Mouse (Mus musculus) CH12.LX (cell line): Measurements from ENCODE around the gene Rbm4b. TPM values are rescaled to one million over a fixed set of nuclear protein-coding genes. Genes with fewer than 3 reads are reported as not detected.

Source experiments
- DNase-seq: peaks from one replicate; pipeline ENCODE4 v3.0.0-alpha.2; 2013; ENCODE audit errors: extremely low read depth
- H3K27ac ChIP-seq: 2 replicates; pipeline ENCODE4 v1.5.1; 2012; ENCODE audit warnings: low read depth, mild to moderate bottlenecking, control low read depth, moderate library complexity; ENCODE audit not compliant: insufficient read depth
- H3K27me3 ChIP-seq: replicated peaks from 2 replicates; pipeline ENCODE3; 2012; ENCODE audit warnings: inconsistent platforms
- H3K36me3 ChIP-seq, 2 experiments: replicated peaks in 1 of 2; 2 replicates each; pipeline versions ENCODE3 to v1.6.1; 2012; ENCODE audit warnings: inconsistent platforms in 1 of 2, low read length in 1 of 2, mild to moderate bottlenecking in 1 of 2, mixed read lengths in 1 of 2, moderate library complexity in 1 of 2; ENCODE audit not compliant: control insufficient read depth in 1 of 2, insufficient read depth in 1 of 2
- H3K4me1 ChIP-seq, 2 experiments: 2 replicates each; pipeline ENCODE4 v1.6.1; 2012; ENCODE audit warnings: inconsistent platforms in 1 of 2, moderate library complexity in 1 of 2; ENCODE audit not compliant: insufficient read depth in 2 of 2, control insufficient read depth in 1 of 2
- H3K4me2 ChIP-seq: 2 replicates; pipeline ENCODE4 v1.6.1; 2012; ENCODE audit warnings: low read depth, mild to moderate bottlenecking, control low read depth; ENCODE audit not compliant: poor library complexity, insufficient read depth, severe bottlenecking
- H3K4me3 ChIP-seq, 3 experiments: fragments of 150-350 bp in 1 of 3; sonication (generic) in 1 of 3; replicated peaks in 1 of 3; 2 replicates each; pipeline versions ENCODE3 to v1.5.1; 2011 to 2012; ENCODE audit warnings: low read depth in 2 of 3, low read length in 2 of 3, mild to moderate bottlenecking in 2 of 3, moderate library complexity in 2 of 3, control low read depth in 1 of 3, improper control_type of control experiment in 1 of 3, inconsistent platforms in 1 of 3, mixed read lengths in 1 of 3; ENCODE audit not compliant: poor library complexity in 1 of 3
- H3K79me2 ChIP-seq: replicated peaks from 2 replicates; pipeline ENCODE4 v1.6.1; 2012; ENCODE audit warnings: mild to moderate bottlenecking, moderate library complexity; ENCODE audit not compliant: control insufficient read depth, poor library complexity, insufficient read depth, severe bottlenecking; ENCODE audit errors: extremely low read depth
- H3K9ac ChIP-seq: 2 replicates; pipeline ENCODE4 v1.6.1; 2012; ENCODE audit warnings: low read depth, mild to moderate bottlenecking, control low read depth, moderate library complexity; ENCODE audit not compliant: insufficient read depth
- H3K9me3 ChIP-seq: replicated peaks from 2 replicates; pipeline ENCODE3; 2012; ENCODE audit warnings: low read length, inconsistent platforms, mixed read lengths
- CHD2 ChIP-seq: IDR thresholded peaks from 2 replicates; pipeline ENCODE4 v1.6.1; 2011; ENCODE audit warnings: low read length, improper control_type of control experiment
- CTCF ChIP-seq, 2 experiments: IDR thresholded peaks in 1 of 2; conservative IDR thresholded peaks in 1 of 2; 2 replicates each; pipeline ENCODE4 v1.5.1; 2011 to 2012; ENCODE audit warnings: low read depth in 2 of 2, low read length in 2 of 2, improper control_type of control experiment in 1 of 2, inconsistent platforms in 1 of 2, mild to moderate bottlenecking in 1 of 2, moderate library complexity in 1 of 2
- E2F4 ChIP-seq: IDR thresholded peaks from 2 replicates; pipeline ENCODE4 v1.6.1; 2011; ENCODE audit warnings: low read depth, low read length, improper control_type of control experiment; ENCODE audit not compliant: insufficient replicate concordance
- ETS1 ChIP-seq: conservative IDR thresholded peaks from 2 replicates; pipeline ENCODE4 v1.6.1; 2012; ENCODE audit warnings: low read depth, mild to moderate bottlenecking, inconsistent platforms, low read length, improper control_type of control experiment, moderate library complexity
- GABPA ChIP-seq: IDR thresholded peaks from 2 replicates; pipeline ENCODE4 v1.6.1; 2012; ENCODE audit warnings: low read depth, low read length, improper control_type of control experiment, inconsistent platforms; ENCODE audit not compliant: insufficient replicate concordance
- HCFC1 ChIP-seq: IDR thresholded peaks from 2 replicates; pipeline ENCODE4 v1.6.1; 2012; ENCODE audit warnings: low read depth, mild to moderate bottlenecking, inconsistent platforms, low read length, improper control_type of control experiment
- KAT2A ChIP-seq: IDR thresholded peaks from 2 replicates; pipeline ENCODE4 v1.6.1; 2012; ENCODE audit warnings: low read length, improper control_type of control experiment, inconsistent platforms; ENCODE audit not compliant: insufficient replicate concordance
- MAFK ChIP-seq: IDR thresholded peaks from 2 replicates; pipeline ENCODE4 v1.6.1; 2011; ENCODE audit warnings: low read length, improper control_type of control experiment; ENCODE audit not compliant: insufficient replicate concordance
- MAX ChIP-seq: IDR thresholded peaks from 2 replicates; pipeline ENCODE4 v1.6.1; 2011; ENCODE audit warnings: low read length, improper control_type of control experiment
- MXI1 ChIP-seq: IDR thresholded peaks from 2 replicates; pipeline ENCODE4 v1.6.1; 2011; ENCODE audit warnings: mild to moderate bottlenecking, low read depth, low read length, improper control_type of control experiment
- NELFE ChIP-seq: IDR thresholded peaks from 2 replicates; pipeline ENCODE4 v1.6.1; 2011; ENCODE audit warnings: low read depth, low read length, improper control_type of control experiment
- PAX5 ChIP-seq: IDR thresholded peaks from 2 replicates; pipeline ENCODE4 v1.6.1; 2012; ENCODE audit warnings: low read length, inconsistent platforms, mixed read lengths
- POLR2AphosphoS2 ChIP-seq: IDR thresholded peaks from 2 replicates; pipeline ENCODE4 v1.6.1; 2011; ENCODE audit warnings: low read depth, low read length, improper control_type of control experiment
- RAD21 ChIP-seq: IDR thresholded peaks from 2 replicates; pipeline ENCODE4 v1.6.1; 2011; ENCODE audit warnings: low read depth, mild to moderate bottlenecking, low read length, improper control_type of control experiment, moderate library complexity
- SMC3 ChIP-seq: IDR thresholded peaks from 2 replicates; pipeline ENCODE4 v1.6.1; 2011; ENCODE audit warnings: low read depth, low read length, improper control_type of control experiment
- TBP ChIP-seq: conservative IDR thresholded peaks from 2 replicates; pipeline ENCODE4 v1.6.1; 2011; ENCODE audit warnings: low read depth, low read length, improper control_type of control experiment
- TCF12 ChIP-seq: IDR thresholded peaks from 2 replicates; pipeline ENCODE4 v1.6.1; 2014; ENCODE audit warnings: low read depth, mild to moderate bottlenecking, inconsistent platforms, low read length, improper control_type of control experiment
- UBTF ChIP-seq: IDR thresholded peaks from 2 replicates; pipeline ENCODE4 v1.6.1; 2012; ENCODE audit warnings: low read depth, mild to moderate bottlenecking, inconsistent platforms, low read length, improper control_type of control experiment, moderate library complexity
- USF2 ChIP-seq: conservative IDR thresholded peaks from 2 replicates; pipeline ENCODE4 v1.6.1; 2011; ENCODE audit warnings: low read depth, low read length, improper control_type of control experiment
- ZC3H11A ChIP-seq: IDR thresholded peaks from 2 replicates; pipeline ENCODE4 v1.6.1; 2012; ENCODE audit warnings: low read depth, mild to moderate bottlenecking, inconsistent platforms, low read length, improper control_type of control experiment
- dilution Hi-C: fragments of 300-500 bp; cut with MboI; formaldehyde crosslinking; loops from 2 replicates; pipeline ENCODE4 v1.14.3; 2020; ENCODE audit warnings: low sequenced_read_pairs; ENCODE audit not compliant: extremely low pct_unique_long_range_greater_than_20kb, extremely low pct_ligation_motif_present
- in situ Hi-C: fragments of 300-500 bp; cut with MboI; formaldehyde crosslinking; loops from 3 replicates; pipeline ENCODE4 v1.14.3; 2019; ENCODE audit warnings: low sequenced_read_pairs, low pct_ligation_motif_present, low pct_unique_long_range_greater_than_20kb, mixed read lengths
- polyA plus RNA-seq: library from polyadenylated mRNA; unstranded; fragments of >175 nt; gene quantifications from 2 replicates; pipeline ENCODE4 v1.2.1, GENCODE M21; 2012; ENCODE audit warnings: low read depth; ENCODE audit not compliant: insufficient read length
- total RNA-seq, 2 experiments: library from RNA; depleted of rRNA; stranded (reverse); fragments of 300-350 nt in 1 of 2; fragments of >200 nt in 1 of 2; gene quantifications; 2 replicates each; pipeline ENCODE4 v1.2.3; 2012 to 2014

Rbm4b gene
- total and polyA plus RNA-seq, 3 experiments, result 7.0 to 13.8 (median 11.1) TPM

DNA sequence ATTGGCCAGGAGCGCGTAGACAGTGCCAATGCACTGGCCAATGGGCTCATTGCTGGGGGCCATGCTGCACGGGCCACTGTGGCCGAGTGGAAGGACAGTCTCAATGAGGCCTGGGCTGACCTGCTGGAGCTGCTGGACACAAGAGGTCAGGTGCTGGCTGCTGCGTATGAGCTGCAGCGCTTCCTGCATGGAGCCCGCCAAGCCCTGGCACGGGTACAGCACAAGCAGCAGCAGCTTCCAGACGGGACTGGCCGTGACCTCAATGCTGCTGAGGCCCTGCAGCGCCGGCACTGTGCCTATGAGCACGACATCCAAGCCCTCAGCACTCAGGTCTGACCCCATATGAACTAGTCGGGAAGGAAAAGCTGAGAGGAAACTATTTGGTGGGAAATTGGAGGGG is 9.7 kb upstream of the Rbm4b start:
- Histone ChIP-seq H3K4me1 (no peaks in the 10 kb centered on the region), H3K27ac (no peak overlapping the region), H3K4me3 (no peak overlapping the region), H3K4me2 (no peak overlapping the region), H3K27me3 (no peaks in the 10 kb centered on the region), H3K9me3 (no peaks in the 10 kb centered on the region), H3K36me3 (peaks cover 0 to 6% of the 10 kb centered on the region in 2 experiments), H3K9ac (no peak overlapping the region), H3K79me2 (no peaks in the 10 kb centered on the region)
- dilution Hi-C loops (no loop called here), in situ Hi-C loops (loop anchor here (10.0 kb wide), 1 partner anchor 52 kb away; the partner anchor contains the start of gene Gm960)
- TF ChIP-seq MAX, result no peak
- DNase-seq, result no peak

DNA sequence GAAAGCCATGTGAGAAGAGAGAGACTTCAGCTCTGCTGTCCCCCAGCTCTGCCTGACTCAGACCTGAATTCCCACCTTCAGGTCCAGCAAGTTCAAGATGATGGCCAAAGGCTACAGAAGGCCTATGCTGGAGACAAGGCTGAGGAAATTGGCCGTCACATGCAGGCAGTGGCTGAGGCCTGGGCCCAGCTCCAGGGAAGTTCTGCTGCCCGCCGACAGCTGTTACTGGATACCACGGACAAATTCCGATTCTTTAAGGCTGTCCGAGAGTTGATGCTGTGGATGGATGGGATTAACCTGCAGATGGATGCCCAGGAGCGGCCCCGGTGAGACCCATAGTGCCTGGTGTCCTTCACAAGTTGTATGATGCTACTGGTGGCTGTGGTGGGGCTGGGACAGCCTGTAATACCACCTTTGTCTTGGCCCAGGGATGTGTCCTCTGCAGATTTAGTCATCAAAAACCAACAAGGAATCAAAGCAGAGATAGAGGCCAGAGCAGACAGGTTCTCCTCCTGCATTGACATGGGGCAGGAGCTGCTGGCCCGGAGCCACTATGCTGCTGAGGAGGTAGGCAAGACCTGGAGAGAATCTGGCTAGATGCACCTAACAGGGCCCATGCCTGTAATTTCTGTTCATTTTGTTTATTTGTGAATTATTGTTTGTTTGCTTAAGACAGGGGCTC is 8.5 kb upstream of the Rbm4b start:
- no peak for DNase-seq
- H3K36me3 ChIP-seq, result peaks cover 0 to 6% of the 10 kb centered on the region in 2 experiments
- no peak overlapping the region for H3K27ac ChIP-seq
- in situ Hi-C loops, result loop anchor here (10.0 kb wide), 1 partner anchor 53 kb away; the partner anchor contains the start of gene Gm960
- no peaks in the 10 kb centered on the region for H3K27me3 ChIP-seq
- H3K79me2 ChIP-seq, result no peaks in the 10 kb centered on the region
- no peak overlapping the region for H3K9ac ChIP-seq
- H3K4me2 ChIP-seq, result no peak overlapping the region
- H3K9me3 ChIP-seq, result no peaks in the 10 kb centered on the region
- no peak overlapping the region for H3K4me3 ChIP-seq
- no peaks in the 10 kb centered on the region for H3K4me1 ChIP-seq
- TF ChIP-seq TCF12 (no peak), CTCF (conservative IDR thresholded peaks at IDR 0.05 in 1 of 2, IDR thresholded peaks at IDR 0.05 in 1 of 2; ENCODE audit: low read depth in 2 of 2, low read length in 2 of 2) (no peak), SMC3 (no peak), MAFK (no peak), RAD21 (no peak), HCFC1 (no peak), GABPA (no peak), MXI1 (no peak), E2F4 (no peak), POLR2AphosphoS2 (no peak), KAT2A (no peak), USF2 (no peak), TBP (no peak), NELFE (no peak), CHD2 (no peak), MAX (no peak), ZC3H11A (no peak), UBTF (no peak), ETS1 (no peak), PAX5 (no peak)
- dilution Hi-C loops, result no loop called here
